Comparison of ENCODE assay signal across 9 mouse cellular contexts in the genomic region with DNA sequence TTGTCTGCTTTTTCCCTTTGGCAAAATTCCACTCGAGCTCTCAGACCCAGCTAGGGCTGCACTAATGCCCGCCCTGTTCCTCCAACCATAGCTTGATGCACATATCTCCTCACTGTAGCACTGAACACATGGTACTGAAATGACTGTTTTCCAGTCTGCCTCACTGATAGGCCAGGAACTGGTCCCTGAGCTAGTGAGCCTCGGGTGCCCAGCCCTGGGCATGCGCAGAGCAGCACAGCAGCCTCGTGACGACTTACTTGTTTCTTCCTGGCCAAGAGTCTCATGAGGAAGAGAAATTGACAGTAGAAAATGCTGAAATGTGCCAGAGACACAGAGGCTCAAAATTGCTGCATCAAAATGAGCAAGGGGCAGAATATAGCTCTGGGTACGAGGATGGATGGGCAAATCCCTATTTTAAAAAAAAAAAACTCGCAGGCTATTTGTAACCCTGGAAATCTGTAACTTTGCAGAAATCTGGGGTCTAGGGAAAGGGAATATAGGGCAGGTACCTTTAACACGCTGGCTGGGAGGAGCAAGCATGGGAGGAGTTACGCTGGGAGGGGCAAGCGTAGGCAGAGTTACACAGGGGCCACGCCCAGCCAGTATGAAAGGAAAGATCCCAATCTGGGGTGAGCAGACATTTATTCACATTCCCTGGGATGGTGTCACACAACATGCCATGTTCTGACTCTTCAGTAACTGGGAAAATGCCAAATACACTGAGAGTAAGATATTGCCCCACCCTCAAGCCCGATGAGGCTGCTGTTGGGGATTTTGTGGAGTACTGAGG. TPM values are rescaled to one million over a fixed set of nuclear protein-coding genes. Genes with fewer than 3 reads are reported as not detected.
DNase-seq lines count a peak whose midpoint lies in the region; ATAC-seq lines count a peak whose summit lies in the region.
"Had no signal": no experiment of that assay in that cellular context is flagged by ENCODE, and none has a peak within 500 bp of the region (broad histone marks: within the 10 kb centered on the region; RNA-seq: fewer than 3 reads in every experiment).

No protein-coding gene starts in this region.

- no peaks in the 10 kb centered on the region for H3K36me3 ChIP-seq in forebrain, embryonic 13.5 days (ENCODE audit: poor library complexity, severe bottlenecking)
- no peaks in the 10 kb centered on the region for H3K36me3 ChIP-seq in forebrain, embryonic 11.5 days (ENCODE audit: control insufficient read depth, insufficient read depth, low read length)
- no peaks in the 10 kb centered on the region for H3K36me3 ChIP-seq in stomach, embryonic 14.5 days (ENCODE audit: control insufficient read depth, insufficient read depth, low read length)
- H3K36me3 ChIP-seq: neural tube, embryonic 12.5 days had no signal

- no peak for DNase-seq in forebrain, embryonic 11.5 days (ENCODE audit: low spot score)
- peak; percentile 25 to 48 for DNase-seq in adrenal gland, adult 18-20 months (ENCODE audit: low spot score in 2 of 2)
- peak; percentile 45 for DNase-seq in fat pad, adult 2 months (ENCODE audit: extremely low read depth, low read depth, low spot score)
- DNase-seq in heart, postnatal 14 days, result peak; percentile 68
- DNase-seq in left cerebral cortex, adult 11 months (ENCODE audit: low spot score), result peak; percentile 59
- peak; percentile 94 for DNase-seq in lung, postnatal 36 days

- no peaks in the 10 kb centered on the region for H3K9me3 ChIP-seq in forebrain, embryonic 13.5 days (replicated peaks)
- H3K9me3 ChIP-seq in forebrain, embryonic 11.5 days (ENCODE audit: control insufficient read depth, low read length), result no peaks in the 10 kb centered on the region
- H3K9me3 ChIP-seq in stomach, embryonic 14.5 days (ENCODE audit: control insufficient read depth, low read depth, low read length), result no peaks in the 10 kb centered on the region
- H3K9me3 ChIP-seq: neural tube, embryonic 12.5 days had no signal

- no peak overlapping the region for H3K4me3 ChIP-seq in forebrain, embryonic 13.5 days
- no peak overlapping the region for H3K4me3 ChIP-seq in forebrain, embryonic 11.5 days (ENCODE audit: low read depth, low read length)
- H3K4me3 ChIP-seq in stomach, embryonic 14.5 days (ENCODE audit: low read depth, low read length), result no peak overlapping the region
- H3K4me3 ChIP-seq: neural tube, embryonic 12.5 days had no signal

- peak overlapping the region; percentile 6 for H3K4me2 ChIP-seq in forebrain, embryonic 13.5 days
- H3K4me2 ChIP-seq in forebrain, embryonic 11.5 days (ENCODE audit: low read depth, low read length, severe bottlenecking), result no peak overlapping the region
- 0 out of 2 replicates have a peak overlapping the region, but pooled peaks have one; percentile 14 for H3K4me2 ChIP-seq in stomach, embryonic 14.5 days (replicated peaks; ENCODE audit: low read depth, low read length)
- H3K4me2 ChIP-seq: neural tube, embryonic 12.5 days had no signal

- no peak; the same call in 1 of the 2 replicates for ATAC-seq in forebrain, embryonic 13.5 days
- ATAC-seq in forebrain, embryonic 11.5 days (replicated peaks; ENCODE audit: low FRiP score), result no peak
- ATAC-seq in stomach, embryonic 14.5 days (ENCODE audit: insufficient number of reproducible peaks, insufficient read depth, low FRiP score, low read depth), result peak; percentile 53; the same call in 1 of the 2 replicates

- peaks cover 6% of the 10 kb centered on the region; the same call in 1 of the 2 replicates for H3K27me3 ChIP-seq in forebrain, embryonic 13.5 days
- no peaks in the 10 kb centered on the region; the same call in 1 of the 2 replicates for H3K27me3 ChIP-seq in forebrain, embryonic 11.5 days (ENCODE audit: control insufficient read depth, insufficient read depth, low read length)
- H3K27me3 ChIP-seq in stomach, embryonic 14.5 days (ENCODE audit: control insufficient read depth, insufficient read depth, low read length), result no peaks in the 10 kb centered on the region
- H3K27me3 ChIP-seq: neural tube, embryonic 12.5 days had no signal

- H3K4me1 ChIP-seq in forebrain, embryonic 13.5 days, result peaks cover 45% of the 10 kb centered on the region
- peaks cover 16% of the 10 kb centered on the region; the same call in 1 of the 2 replicates for H3K4me1 ChIP-seq in forebrain, embryonic 11.5 days (replicated peaks; ENCODE audit: control insufficient read depth, insufficient read depth, low read length)
- peaks cover 44% of the 10 kb centered on the region for H3K4me1 ChIP-seq in stomach, embryonic 14.5 days (ENCODE audit: control insufficient read depth, insufficient read depth, low read length)

- intact Hi-C loops in heart, postnatal 14 days (cut with DNase I), result loop anchor here (2.0 to 5.0 kb wide), 2 partner anchors 42 to 111 kb away; a partner anchor contains a TSS

- 55% methylated on average over 13 of the region's 13 CpGs for WGBS in forebrain, embryonic 13.5 days
- 54% methylated on average over 13 of the region's 13 CpGs for WGBS in forebrain, embryonic 11.5 days
- WGBS in stomach, embryonic 14.5 days, result 41% methylated on average over 13 of the region's 13 CpGs

- no peak overlapping the region for H3K9ac ChIP-seq in forebrain, embryonic 13.5 days
- H3K9ac ChIP-seq in forebrain, embryonic 11.5 days (ENCODE audit: low read length), result no peak overlapping the region
- no peak overlapping the region for H3K9ac ChIP-seq in stomach, embryonic 14.5 days (replicated peaks; ENCODE audit: low read depth, low read length)
- H3K9ac ChIP-seq: neural tube, embryonic 12.5 days had no signal

- H3K27ac ChIP-seq in forebrain, embryonic 13.5 days, result no peak overlapping the region
- H3K27ac ChIP-seq in forebrain, embryonic 11.5 days (ENCODE audit: low read depth, low read length), result no peak overlapping the region
- H3K27ac ChIP-seq in stomach, embryonic 14.5 days (ENCODE audit: low read length), result no peak overlapping the region; the same call in 1 of the 2 replicates
- H3K27ac ChIP-seq: neural tube, embryonic 12.5 days had no signal

RNA-seq across cellular contexts. Expression of a gene that starts 41.7 kb away (rescaled TPM):
- 16.5 and 19.2 TPM in 2 replicates for polyA plus RNA-seq in forebrain, embryonic 13.5 days (2015; fragmentation: Nextera tagmentation; extraction: Ambion mirVana)
- 17.0 and 19.9 TPM in 2 replicates for polyA plus RNA-seq in forebrain, embryonic 11.5 days (2014; fragmentation: Nextera tagmentation; extraction: Ambion mirVana)
- 10 to 100 TPM; 28.9 to 50.3 TPM for total RNA-seq in adrenal gland, adult 18-20 months (2021)
- 100 to 1,000 TPM; 489 to 510 TPM for total RNA-seq in heart, postnatal 14 days (2021)
- 36.9 and 43.7 TPM in 2 replicates for polyA plus RNA-seq in stomach, embryonic 14.5 days (2014; fragmentation: Nextera tagmentation; extraction: Ambion mirVana)
